Mouse (Mus musculus) kidney, adult 2 months (tissue): ENCODE measurements around the gene Cab39l. TPM values are rescaled to one million over a fixed set of nuclear protein-coding genes. Genes with fewer than 3 reads are reported as not detected.

Experiments used
- DNase-seq: peaks from one replicate; pipeline ENCODE4 v3.0.0; 2021
- H3K27ac ChIP-seq: fragments of 200-500 bp; 2 replicates; pipeline ENCODE4 v1.5.1; 2012; ENCODE audit warnings: low read depth, low read length, control low read depth, inconsistent platforms; ENCODE audit not compliant: insufficient read depth
- H3K27me3 ChIP-seq: fragments of 200-500 bp; replicated peaks from 2 replicates; pipeline ENCODE4 v1.6.1; 2012; ENCODE audit warnings: mild to moderate bottlenecking, moderate library complexity, low read length, inconsistent platforms; ENCODE audit not compliant: control insufficient read depth, insufficient read depth
- H3K36me3 ChIP-seq: fragments of 200-500 bp; 2 replicates; pipeline ENCODE4 v1.6.1; 2012; ENCODE audit warnings: mild to moderate bottlenecking, moderate library complexity, low read length, inconsistent platforms; ENCODE audit not compliant: control insufficient read depth, insufficient read depth
- H3K4me1 ChIP-seq: fragments of 200-500 bp; 2 replicates; pipeline ENCODE4 v1.6.1; 2011; ENCODE audit warnings: low read length; ENCODE audit not compliant: control insufficient read depth, insufficient read depth
- H3K4me3 ChIP-seq: fragments of 200-500 bp; 2 replicates; pipeline ENCODE4 v1.5.1; 2011; ENCODE audit warnings: mild to moderate bottlenecking, low read depth, low read length, control low read depth; ENCODE audit not compliant: insufficient read depth
- CTCF ChIP-seq: fragments of 200-500 bp; conservative IDR thresholded peaks from 2 replicates; pipeline ENCODE4 v1.5.1; 2011; ENCODE audit warnings: low read depth, mild to moderate bottlenecking, control low read depth, low read length, moderate library complexity, mixed read lengths; ENCODE audit not compliant: insufficient read depth, insufficient read length
- POLR2A ChIP-seq: fragments of 200-500 bp; IDR thresholded peaks from one replicate; pipeline ENCODE4 v1.6.1; 2011; ENCODE audit warnings: low read depth, low read length, control low read depth
- WGBS: fragments of 180-500 bp; shearing (Covaris S2); methylation state at CpG from one replicate; pipeline ENCODE4 v1.1.7; 2018; 5-methylcytosine and 5-hydroxymethylcytosine counted together
- polyA plus RNA-seq: library from polyadenylated mRNA; depleted of rRNA; stranded (reverse); fragments of >200 nt; gene quantifications from 2 replicates; pipeline ENCODE4 v1.2.3, GENCODE M21; 2012; rRNA removed

Cab39l gene
- polyA plus RNA-seq, 1 experiment, result 24.6 TPM

DNA sequence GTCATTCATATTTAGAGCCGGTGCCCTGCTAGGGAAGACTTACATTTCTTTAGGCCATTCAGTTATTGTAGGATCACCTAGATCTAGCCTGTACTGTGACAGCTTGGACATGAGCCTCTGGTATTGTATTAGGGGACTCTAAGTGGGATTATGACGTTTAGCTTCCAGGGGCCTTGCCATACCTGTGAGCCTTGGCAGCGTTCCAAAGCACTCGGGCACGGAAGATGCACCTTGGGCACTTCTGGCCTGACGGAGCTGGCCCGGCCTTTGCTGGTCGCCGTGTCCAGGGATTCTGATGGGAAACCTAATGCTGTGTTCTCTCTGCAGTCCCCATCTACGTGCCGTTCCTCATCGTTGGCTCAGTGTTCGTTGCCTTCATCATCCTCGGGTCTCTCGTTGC is 188.5 kb downstream of the Cab39l start:
- no peak for TF ChIP-seq CTCF
- TF ChIP-seq POLR2A, result no peak
- no peaks in the 10 kb centered on the region for H3K4me1 ChIP-seq
- no peaks in the 10 kb centered on the region for H3K36me3 ChIP-seq
- H3K4me3 ChIP-seq, result no peak overlapping the region
- no peaks in the 10 kb centered on the region; the same call in 1 of the 2 replicates for H3K27me3 ChIP-seq
- 60% methylated on average over 15 of the region's 15 CpGs for WGBS
- H3K27ac ChIP-seq, result no peak overlapping the region
- no peak for DNase-seq

DNA sequence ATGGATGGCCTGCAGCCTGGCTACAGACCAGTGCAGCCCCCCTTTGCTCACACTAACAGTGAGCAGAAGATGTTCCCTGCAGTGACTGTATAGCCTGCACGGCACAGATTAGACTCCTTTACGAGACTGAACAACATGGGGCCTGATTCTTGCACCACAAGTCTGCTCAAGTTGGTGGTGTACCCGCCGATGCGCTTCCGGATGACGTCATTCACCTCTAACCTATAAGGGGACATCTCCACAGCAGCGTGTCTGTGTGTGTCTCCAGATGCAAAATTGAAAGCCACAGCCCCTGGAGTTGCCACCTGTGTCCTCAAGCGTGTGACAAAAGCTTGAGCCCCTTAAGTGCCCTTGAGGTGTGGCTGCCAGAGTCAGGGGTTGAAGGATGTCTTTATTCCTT is 189.3 kb downstream of the Cab39l start:
- 93% methylated on average over 9 of the region's 9 CpGs for WGBS

DNA sequence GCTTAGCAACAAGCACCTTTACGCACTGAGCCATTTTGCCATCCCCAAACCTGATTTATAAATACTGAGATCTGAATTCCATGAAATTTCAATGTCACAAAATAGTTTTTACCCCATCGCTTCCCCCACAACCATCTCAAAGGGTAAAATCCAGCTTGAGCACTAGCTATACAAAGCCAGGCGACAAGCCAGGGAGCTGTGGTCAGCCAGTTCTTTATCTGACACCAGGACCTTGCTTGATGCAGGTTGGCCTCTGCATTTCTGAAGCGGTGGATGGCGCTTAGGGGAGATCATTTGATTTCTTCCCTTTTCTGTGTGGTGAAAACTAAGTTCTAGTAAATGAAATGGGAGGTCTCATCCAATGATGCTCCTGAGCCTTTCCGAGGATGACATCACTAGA is 191.3 kb downstream of the Cab39l start:
- Histone ChIP-seq H3K4me1 (no peaks in the 10 kb centered on the region), H3K4me3 (no peak overlapping the region), H3K27ac (no peak overlapping the region), H3K27me3 (no peaks in the 10 kb centered on the region; the same call in 1 of the 2 replicates), H3K36me3 (no peaks in the 10 kb centered on the region)
- TF ChIP-seq POLR2A (no peak), CTCF (no peak)
- WGBS, result 95% methylated on average over 6 of the region's 6 CpGs
- no peak for DNase-seq

More for the DNA sequence above, 189.3 kb downstream of the Cab39l start:
- DNase-seq, result no peak
- TF ChIP-seq CTCF (no peak), POLR2A (no peak)
- H3K4me3 ChIP-seq, result no peak overlapping the region
- H3K4me1 ChIP-seq, result no peaks in the 10 kb centered on the region
- no peak overlapping the region for H3K27ac ChIP-seq
- H3K36me3 ChIP-seq, result no peaks in the 10 kb centered on the region
- H3K27me3 ChIP-seq, result no peaks in the 10 kb centered on the region; the same call in 1 of the 2 replicates

DNA sequence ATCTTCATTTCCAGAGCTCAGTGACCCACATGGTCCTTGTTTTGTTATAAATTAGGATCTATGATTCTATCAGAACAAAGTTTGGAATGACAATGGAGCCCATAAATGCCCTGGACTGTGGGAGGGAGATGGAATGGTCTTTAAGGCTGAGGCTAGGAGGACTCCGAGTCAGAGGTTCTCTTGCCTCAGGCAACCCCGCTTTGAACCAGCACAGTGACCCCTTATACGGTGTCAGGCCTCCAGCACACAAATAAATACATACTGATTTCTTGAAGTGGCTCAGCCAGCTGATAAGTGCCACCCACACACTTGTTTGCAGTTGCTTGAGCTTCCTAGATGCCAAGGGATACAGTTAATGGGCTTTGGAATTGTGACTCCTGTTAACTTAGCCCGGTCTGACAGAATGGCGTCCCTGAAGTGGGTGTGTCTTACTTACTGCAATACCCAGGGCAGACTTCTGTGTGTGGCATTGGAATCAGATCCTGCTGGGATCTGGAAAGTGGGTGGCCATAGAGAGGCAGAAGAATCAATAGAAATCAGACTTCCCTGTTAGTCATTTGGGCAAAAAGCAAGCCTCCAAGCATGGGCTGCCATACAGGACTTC is 192.6 kb downstream of the Cab39l start:
- no peaks in the 10 kb centered on the region for H3K4me1 ChIP-seq
- no peak overlapping the region for H3K4me3 ChIP-seq
- no peak overlapping the region for H3K27ac ChIP-seq
- DNase-seq, result no peak
- H3K36me3 ChIP-seq, result no peaks in the 10 kb centered on the region
- TF ChIP-seq POLR2A, result no peak
- TF ChIP-seq CTCF, result no peak
- WGBS, result 65% methylated on average over 5 of the region's 5 CpGs
- no peaks in the 10 kb centered on the region; the same call in 1 of the 2 replicates for H3K27me3 ChIP-seq

DNA sequence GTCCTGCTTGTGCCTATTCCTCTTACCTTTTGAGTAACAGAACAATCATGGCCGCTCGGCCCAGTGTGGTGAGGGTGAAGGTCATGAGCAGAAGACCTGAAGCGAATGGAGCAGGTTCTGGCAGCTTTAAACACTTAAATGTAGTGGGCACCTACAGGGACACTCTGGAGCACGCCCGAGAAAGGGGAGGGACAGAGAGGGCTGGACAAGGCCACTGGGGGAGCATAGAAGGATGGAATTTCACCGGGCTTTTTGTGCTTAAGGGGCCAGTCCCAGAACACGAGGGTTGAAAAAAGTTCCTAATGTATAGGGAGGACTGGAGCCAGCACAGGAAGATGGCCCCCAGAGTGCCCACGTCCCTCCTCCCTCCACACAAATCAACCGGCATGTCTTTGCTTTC is 193.2 kb downstream of the Cab39l start:
- no peak overlapping the region for H3K27ac ChIP-seq
- H3K27me3 ChIP-seq, result no peaks in the 10 kb centered on the region; the same call in 1 of the 2 replicates
- no peaks in the 10 kb centered on the region for H3K4me1 ChIP-seq
- TF ChIP-seq CTCF (no peak), POLR2A (no peak)
- DNase-seq, result no peak
- 54% methylated on average over 9 of the region's 9 CpGs for WGBS
- no peaks in the 10 kb centered on the region for H3K36me3 ChIP-seq
- H3K4me3 ChIP-seq, result no peak overlapping the region

Other genes with a start within 250 kb of the Cab39l start
- 11.9 and 13.2 TPM in 2 replicates for gene Rcbtb1, start 239.8 kb upstream of the Cab39l start, polyA plus RNA-seq
- 0.11 TPM in 1 of 2 replicates, not detected in the other for gene Gm6904, start 180.8 kb upstream of the Cab39l start, polyA plus RNA-seq
- 0.50 and 0.94 TPM in 2 replicates for gene Phf11a, start 143.4 kb upstream of the Cab39l start, polyA plus RNA-seq
- gene Phf11b, start 99.6 kb upstream of the Cab39l start, polyA plus RNA-seq, result 1.1 and 2.3 TPM in 2 replicates
- gene Phf11d, start 75.5 kb upstream of the Cab39l start, polyA plus RNA-seq, result 6.3 and 8.0 TPM in 2 replicates
- 0.52 and 0.77 TPM in 2 replicates for gene Phf11c, start 45.6 kb upstream of the Cab39l start, polyA plus RNA-seq
- 4.9 and 5.5 TPM in 2 replicates for gene Setdb2, start 88 bp upstream of the Cab39l start, polyA plus RNA-seq
- gene Cdadc1, start 157.0 kb downstream of the Cab39l start, polyA plus RNA-seq, result 6.1 and 10.8 TPM in 2 replicates
- 3.2 and 3.5 TPM in 2 replicates for gene Shisa2, start 184.3 kb downstream of the Cab39l start, polyA plus RNA-seq